14 mouse cellular contexts compared by ENCODE assay signal in genomic region chr17:63411564-63411963, GRCm38 (mm10).
"Had no signal": no experiment of that assay in that cellular context is flagged by ENCODE, and none has a peak within 500 bp of the region (broad histone marks: within the 10 kb centered on the region; RNA-seq: fewer than 3 reads in every experiment).

No protein-coding gene starts in this region.

- H3K4me1 ChIP-seq: midbrain, embryonic 10.5 days; midbrain, embryonic 12.5 days; neural tube, embryonic 12.5 days had no signal

- H3K27ac ChIP-seq: midbrain, embryonic 10.5 days; midbrain, embryonic 12.5 days; neural tube, embryonic 12.5 days had no signal

- H3K9ac ChIP-seq: lung, embryonic 14.5 days; midbrain, embryonic 12.5 days; neural tube, embryonic 12.5 days had no signal

- H3K4me3 ChIP-seq: midbrain, embryonic 10.5 days; midbrain, embryonic 12.5 days; neural tube, embryonic 12.5 days had no signal

- ATAC-seq: midbrain, embryonic 16.5 days had no signal

- H3K9me3 ChIP-seq: midbrain, embryonic 10.5 days; midbrain, embryonic 12.5 days had no signal

- H3K27me3 ChIP-seq: midbrain, embryonic 12.5 days; neural tube, embryonic 12.5 days had no signal

- DNase-seq: lung, adult 18-20 months; lung, embryonic 14.5 days; lung, postnatal 10 days; lung, postnatal 4 days; midbrain, embryonic 14.5 days; right cerebral cortex, postnatal 14 days; spleen, adult 18-20 months; thymus, adult 18-20 months; thymus, postnatal 14 days; thymus, postnatal 36 days had no signal

- H3K4me2 ChIP-seq: lung, embryonic 14.5 days; midbrain, embryonic 12.5 days; neural tube, embryonic 12.5 days had no signal
